Mouse (Mus musculus) left cerebral cortex, adult 2 months (tissue): ENCODE measurements around the gene Igfbp6. TPM values are rescaled to one million over a fixed set of nuclear protein-coding genes. Genes with fewer than 3 reads are reported as not detected.
A peak's percentile ranks its signal among the peaks of the same experiment; 100 is the strongest.

ENCODE experiments used
- DNase-seq, 2 experiments: peaks; one replicate each; pipeline ENCODE4 v3.0.0; 2021 to 2022; ENCODE audit warnings: low spot score in 2 of 2, mixed read lengths in 1 of 2; ENCODE audit errors: extremely low spot score in 1 of 2
- H3K27ac ChIP-seq: fragments of 200-600 bp; 2 replicates; pipeline ENCODE4 v1.8.1; 2022
- H3K4me3 ChIP-seq: fragments of 200-600 bp; 2 replicates; pipeline ENCODE4 v1.8.1; 2022
- CTCF ChIP-seq: fragments of 200-600 bp; IDR thresholded peaks from 2 replicates; pipeline ENCODE4 v1.8.1; 2022; ENCODE audit warnings: antibody characterized with exemption, mild to moderate bottlenecking, moderate library complexity
- intact Hi-C: fragments of 180-260 bp; cut with DNase I; formaldehyde crosslinking; loops from one replicate; pipeline ENCODE4 v1.15.1; 2025
- total RNA-seq, 2 experiments: library from RNA; stranded (reverse); gene quantifications; 2 replicates each; pipeline ENCODE4 v1.2.3; 2021

Gene Igfbp6
- total RNA-seq, 2 experiments from 2014 or later = 57.4 to 64.8 TPM

DNA sequence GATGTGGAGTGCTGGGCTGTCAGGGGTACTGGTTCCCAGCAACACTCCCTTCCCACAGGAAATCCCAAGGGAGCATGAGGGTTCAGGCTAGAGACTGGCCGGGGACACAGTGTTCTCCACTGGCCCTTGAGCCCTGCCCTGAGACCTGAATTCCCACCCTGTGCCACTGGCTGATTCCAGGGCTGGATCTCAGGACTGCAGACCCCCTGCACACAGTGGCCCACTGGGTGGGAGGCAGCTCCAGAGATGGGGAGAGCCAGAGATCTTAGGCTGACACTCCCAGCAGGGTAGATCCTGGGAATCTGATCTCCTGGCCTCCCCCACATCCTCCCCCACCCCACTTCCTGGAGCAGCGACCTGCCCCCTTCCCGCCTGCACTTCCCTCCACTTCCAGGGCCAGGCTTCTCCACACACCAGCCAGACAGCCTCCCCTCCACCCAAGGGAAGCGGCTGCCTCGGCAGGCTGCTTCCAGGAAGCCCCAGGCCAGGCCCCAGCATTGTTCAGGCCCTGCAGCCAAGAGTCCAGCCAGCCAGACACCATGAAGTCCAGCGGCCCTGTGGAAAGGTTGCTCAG lies 41.5 kb upstream of the Igfbp6 start:
- no peak for TF ChIP-seq CTCF
- intact Hi-C loops = loop anchor here (5.0 kb wide), 1 partner anchor 120 kb away; no protein-coding TSS in a partner anchor
- Histone ChIP-seq H3K27ac (peak overlapping the region; percentile 87), H3K4me3 (peak overlapping the region; percentile 45)
- DNase-seq = no peak

- intact Hi-C loops = loop anchor here (5.0 kb wide), 1 partner anchor 119 kb away; no protein-coding TSS in a partner anchor
- DNase-seq = no peak
- H3K27ac ChIP-seq = peak overlapping the region; percentile 87
- peak overlapping the region; percentile 45 for H3K4me3 ChIP-seq
- no peak for TF ChIP-seq CTCF
Measured at GRCm38 (mm10) chr15:102103371-102103946, 40.7 kb upstream of the Igfbp6 start.

- H3K4me3 ChIP-seq = peak overlapping the region; percentile 45
- no peak for TF ChIP-seq CTCF
- peak overlapping the region; percentile 87 for H3K27ac ChIP-seq
- no peak for DNase-seq
- intact Hi-C loops = loop anchor here (5.0 kb wide), 1 partner anchor 118 kb away; no protein-coding TSS in a partner anchor
Measured at GRCm38 (mm10) chr15:102103947-102104555, 40.1 kb upstream of the Igfbp6 start.

- no peak for TF ChIP-seq CTCF
- peak overlapping the region; percentile 11; the same call in 1 of the 2 replicates for H3K4me3 ChIP-seq
- DNase-seq = no peak
- peak overlapping the region; percentile 36; the same call in 1 of the 2 replicates for H3K27ac ChIP-seq
- intact Hi-C loops = no loop called here
Measured at GRCm38 (mm10) chr15:102105360-102105759, 38.8 kb upstream of the Igfbp6 start.

DNA sequence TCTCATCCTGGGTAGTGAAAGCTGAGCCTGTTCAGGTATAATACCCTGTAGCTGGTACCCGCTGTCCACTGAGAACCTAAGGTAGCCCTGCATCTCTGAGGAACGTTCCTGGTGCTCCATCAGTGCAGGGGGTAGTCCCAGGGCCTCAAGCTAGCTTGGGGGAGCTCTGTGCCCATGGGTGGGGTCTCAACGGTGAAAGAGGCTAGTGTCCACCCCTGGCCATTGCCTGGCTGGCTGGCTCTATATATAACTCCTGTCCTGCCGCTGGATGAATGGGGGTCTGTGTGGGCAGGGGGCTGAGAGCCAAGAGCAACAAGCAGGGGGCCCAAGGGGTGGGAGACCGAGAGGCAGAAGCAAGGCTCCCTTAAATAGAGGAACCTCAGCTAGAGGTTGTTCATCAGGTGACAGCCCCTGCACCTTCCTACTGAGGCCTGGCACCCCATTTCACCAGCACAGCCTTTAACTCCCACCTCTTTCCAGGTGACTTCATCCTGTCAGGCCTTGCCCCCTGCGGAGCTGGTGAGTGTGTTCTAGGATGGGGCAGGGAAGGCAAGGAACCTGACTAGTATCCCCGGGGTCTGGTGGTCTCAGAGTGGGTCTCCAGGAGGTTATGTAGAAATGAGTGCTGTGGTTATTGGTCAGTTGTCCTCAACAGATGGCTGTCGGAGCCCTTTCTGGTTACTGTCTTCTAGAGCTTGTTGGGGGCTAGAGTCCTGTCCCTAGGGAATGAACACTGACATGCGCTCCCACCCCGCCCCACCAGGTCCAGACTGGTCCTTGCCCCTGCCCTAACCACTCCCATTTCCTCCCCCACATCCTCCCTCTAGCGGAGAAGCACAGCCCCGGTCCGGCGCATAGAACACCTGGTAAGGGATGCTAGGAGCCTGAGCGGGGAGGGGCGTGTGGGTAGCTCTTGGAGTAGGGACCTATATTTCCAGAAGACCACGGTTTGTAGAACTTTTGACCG lies 38.1 kb upstream of the Igfbp6 start:
- intact Hi-C loops = no loop called here
- Histone ChIP-seq H3K4me3 (peak overlapping the region; percentile 11; the same call in 1 of the 2 replicates), H3K27ac (peak overlapping the region; percentile 32; the same call in 1 of the 2 replicates)
- TF ChIP-seq CTCF = peak; percentile 18
- DNase-seq = no peak

GRCm38 (mm10) chr15:102106754-102107456 lies 37.3 kb upstream of the Igfbp6 start:
- no peak for DNase-seq
- intact Hi-C loops = no loop called here
- Histone ChIP-seq H3K4me3 (peak overlapping the region; percentile 36), H3K27ac (no peak overlapping the region)
- TF ChIP-seq CTCF = no peak

- DNase-seq = peak in 1 of 2 experiments; percentile 73
- no peak overlapping the region for H3K4me3 ChIP-seq
- intact Hi-C loops = loop anchor here (2.0 kb wide), 1 partner anchor 35 kb away; no protein-coding TSS in a partner anchor
Measured at GRCm38 (mm10) chr15:102107689-102108573, 36.2 kb upstream of the Igfbp6 start.

DNA sequence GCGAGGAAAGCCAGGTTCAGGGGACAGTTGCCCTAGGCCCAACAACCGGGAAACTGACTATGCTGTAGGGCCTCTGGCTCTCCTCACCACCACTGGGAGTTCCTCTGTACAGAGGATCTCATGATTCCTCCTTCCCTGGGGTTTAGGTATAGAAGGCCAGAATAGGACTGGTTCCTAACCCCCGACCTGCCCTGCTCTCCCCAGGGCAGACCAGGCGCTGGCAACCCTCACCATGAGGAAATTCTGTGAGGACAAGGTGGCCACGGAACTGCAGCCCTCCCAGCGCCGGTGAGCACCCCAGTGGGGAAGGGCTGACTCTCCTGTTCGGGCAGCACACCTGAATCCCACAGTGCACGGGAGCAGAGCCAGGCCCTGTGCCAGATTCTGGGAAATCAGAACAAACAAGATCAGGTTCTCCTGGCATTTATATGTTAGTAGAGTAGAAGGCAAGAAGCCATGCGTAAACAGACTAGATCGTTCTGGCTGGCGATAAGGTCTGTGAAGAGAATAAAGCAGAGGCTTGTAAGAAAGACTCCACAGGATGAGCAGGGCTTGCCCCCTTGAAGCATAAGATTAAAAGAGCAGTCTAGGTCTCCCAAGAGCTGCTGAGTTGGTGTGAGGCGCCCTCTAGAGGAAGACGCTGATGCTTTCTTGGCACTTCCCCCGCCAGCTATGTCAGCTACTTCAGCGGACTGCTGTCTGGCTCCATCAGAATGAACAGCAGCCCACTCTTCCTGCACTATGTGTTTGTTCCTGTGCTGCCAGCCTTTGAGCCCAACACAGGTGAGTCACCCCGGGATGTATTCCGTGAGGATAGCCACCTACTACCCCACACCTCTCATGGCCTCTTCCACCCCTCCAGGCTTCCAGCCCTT lies 35.3 kb upstream of the Igfbp6 start:
- peak; percentile 79 to 81 for DNase-seq
- TF ChIP-seq CTCF = peak; percentile 84
- H3K4me3 ChIP-seq = no peak overlapping the region
- H3K27ac ChIP-seq = no peak overlapping the region
- intact Hi-C loops = loop anchor here (2.0 kb wide), 1 partner anchor 34 kb away; no protein-coding TSS in a partner anchor

More at GRCm38 (mm10) chr15:102107689-102108573, 36.2 kb upstream of the Igfbp6 start:
- peak; percentile 81 for TF ChIP-seq CTCF
- H3K27ac ChIP-seq = no peak overlapping the region

- TF ChIP-seq CTCF = no peak
- intact Hi-C loops = no loop called here
- DNase-seq = no peak
- Histone ChIP-seq H3K4me3 (no peak overlapping the region), H3K27ac (no peak overlapping the region)
Measured at GRCm38 (mm10) chr15:102110271-102110670, 33.9 kb upstream of the Igfbp6 start.
